Mouse (Mus musculus) myocyte (in vitro differentiated cells): ENCODE data around the gene Rpl37a. TPM values are rescaled to one million over a fixed set of nuclear protein-coding genes. Genes with fewer than 3 reads are reported as not detected.
A peak's percentile ranks its signal among the peaks of the same experiment; 100 is the strongest.

Source experiments
- H3K27me3 ChIP-seq: one replicate; pipeline ENCODE4 v1.6.1; 2011; ENCODE audit not compliant: control insufficient read depth, insufficient read depth, insufficient read length
- H3K36me3 ChIP-seq: one replicate; pipeline ENCODE4 v1.6.1; 2011; ENCODE audit not compliant: control insufficient read depth, insufficient read depth
- H3K4me2 ChIP-seq: one replicate; pipeline ENCODE4 v1.6.1; 2011; ENCODE audit warnings: low read depth, control low read depth
- H3K4me3 ChIP-seq: one replicate; pipeline ENCODE4 v1.5.1; 2011; ENCODE audit warnings: mild to moderate bottlenecking, control low read depth, moderate library complexity
- H3K79me2 ChIP-seq: one replicate; pipeline ENCODE4 v1.6.1; 2011; ENCODE audit not compliant: control insufficient read depth, insufficient read depth
- H3ac ChIP-seq: one replicate; pipeline ENCODE4 v1.6.1; 2011; ENCODE audit not compliant: control insufficient read depth, insufficient read length
- CEBPB ChIP-seq: IDR thresholded peaks from 2 replicates; pipeline ENCODE4 v1.6.1; 2011; ENCODE audit warnings: mild to moderate bottlenecking, moderate library complexity; ENCODE audit not compliant: poor library complexity, insufficient read depth, severe bottlenecking
- E2F4 ChIP-seq: IDR thresholded peaks from one replicate; pipeline ENCODE4 v1.6.1; 2011; ENCODE audit warnings: mild to moderate bottlenecking, control low read depth, moderate library complexity; ENCODE audit not compliant: insufficient read depth
- MAX ChIP-seq: IDR thresholded peaks from one replicate; pipeline ENCODE4 v1.6.1; 2011; ENCODE audit warnings: low read depth, mild to moderate bottlenecking, control low read depth
- MYOD1 ChIP-seq, 3 experiments: IDR thresholded peaks; one replicate each; pipeline ENCODE4 v1.6.1; 2011; ENCODE audit warnings: control low read depth in 2 of 3, low read depth in 2 of 3, mild to moderate bottlenecking in 2 of 3, moderate library complexity in 1 of 3; ENCODE audit not compliant: insufficient read length in 2 of 3, control insufficient read depth in 1 of 3
- MYOG ChIP-seq, 3 experiments: IDR thresholded peaks; one replicate each; pipeline ENCODE4 v1.6.1; 2011; ENCODE audit warnings: control low read depth in 2 of 3, low read depth in 2 of 3, mild to moderate bottlenecking in 2 of 3; ENCODE audit not compliant: insufficient read length in 2 of 3, control insufficient read depth in 1 of 3, insufficient read depth in 1 of 3
- POLR2A ChIP-seq: IDR thresholded peaks from one replicate; pipeline ENCODE4 v1.6.1; 2011; ENCODE audit warnings: low read depth, mild to moderate bottlenecking, control low read depth, moderate library complexity; ENCODE audit not compliant: insufficient read length
- POLR2AphosphoS2 ChIP-seq: IDR thresholded peaks from one replicate; pipeline ENCODE4 v1.6.1; 2011; ENCODE audit warnings: low read depth, control low read depth; ENCODE audit not compliant: insufficient read length
- REST ChIP-seq: IDR thresholded peaks from one replicate; pipeline ENCODE4 v1.6.1; 2011; ENCODE audit warnings: mild to moderate bottlenecking, control low read depth, moderate library complexity; ENCODE audit not compliant: insufficient read depth, insufficient read length
- SRF ChIP-seq: IDR thresholded peaks from one replicate; pipeline ENCODE4 v1.6.1; 2011; ENCODE audit warnings: low read depth; ENCODE audit not compliant: control insufficient read depth, insufficient read length
- TCF12 ChIP-seq: IDR thresholded peaks from one replicate; pipeline ENCODE4 v1.6.1; 2011; ENCODE audit warnings: mild to moderate bottlenecking, control low read depth; ENCODE audit not compliant: poor library complexity, insufficient read depth, severe bottlenecking
- TCF3 ChIP-seq: IDR thresholded peaks from one replicate; pipeline ENCODE4 v1.6.1; 2011; ENCODE audit warnings: low read depth, control low read depth; ENCODE audit not compliant: insufficient read length
- USF1 ChIP-seq: IDR thresholded peaks from one replicate; pipeline ENCODE4 v1.6.1; 2011; ENCODE audit warnings: low read depth, mild to moderate bottlenecking, control low read depth, moderate library complexity
- polyA plus RNA-seq: library from polyadenylated mRNA; unstranded; fragments of >200 nt; fragmentation: generic; extraction: Trizol; gene quantifications from one replicate; pipeline ENCODE4 v1.2.1, GENCODE M21; 2012; ENCODE audit warnings: missing spikeins

The Rpl37a gene
- polyA plus RNA-seq, 1 experiment, result 2,680 TPM

GRCm38 (mm10) chr1:72707525-72707924 lies 3.6 kb upstream of the Rpl37a start:
- TF ChIP-seq TCF3 (no peak), E2F4 (no peak), CEBPB (no peak), POLR2AphosphoS2 (no peak), TCF12 (no peak), REST (no peak), SRF (no peak), MYOD1 (IDR thresholded peaks at IDR 0.05; ENCODE audit: control insufficient read depth in 1 of 3, insufficient read length in 2 of 3, low read depth in 2 of 3) (no peak), POLR2A (no peak), MYOG (IDR thresholded peaks at IDR 0.05; ENCODE audit: control insufficient read depth in 1 of 3, insufficient read depth in 1 of 3, insufficient read length in 2 of 3, low read depth in 2 of 3) (no peak), USF1 (no peak), MAX (no peak)
- Histone ChIP-seq H3ac (no peak overlapping the region), H3K4me2 (no peak overlapping the region)

GRCm38 (mm10) chr1:72711684-72712083 lies 594 bp downstream of the Rpl37a start:
- peak overlapping the region; percentile 94 for H3K4me3 ChIP-seq
- no peak for TF ChIP-seq CEBPB
- peak; percentile 22 for TF ChIP-seq POLR2AphosphoS2
- H3K36me3 ChIP-seq, result peaks cover 21% of the 10 kb centered on the region

More at GRCm38 (mm10) chr1:72707525-72707924, 3.6 kb upstream of the Rpl37a start:
- Histone ChIP-seq H3K36me3 (no peaks in the 10 kb centered on the region), H3K27me3 (no peaks in the 10 kb centered on the region), H3K79me2 (peaks cover 14% of the 10 kb centered on the region), H3K4me3 (no peak overlapping the region)

GRCm38 (mm10) chr1:72714547-72714946 lies 3.5 kb downstream of the Rpl37a start:
- no peak for TF ChIP-seq SRF
- TF ChIP-seq TCF3, result no peak
- TF ChIP-seq MAX, result no peak
- no peak for TF ChIP-seq CEBPB
- no peak for TF ChIP-seq USF1
- no peak for TF ChIP-seq MYOD1 (IDR thresholded peaks at IDR 0.05; ENCODE audit: control insufficient read depth in 1 of 3, insufficient read length in 2 of 3, low read depth in 2 of 3)
- Histone ChIP-seq H3K27me3 (no peaks in the 10 kb centered on the region), H3ac (no peak overlapping the region), H3K4me3 (no peak overlapping the region), H3K36me3 (peaks cover 21% of the 10 kb centered on the region), H3K4me2 (no peak overlapping the region), H3K79me2 (peaks cover 27% of the 10 kb centered on the region)

More at GRCm38 (mm10) chr1:72711684-72712083, 594 bp downstream of the Rpl37a start:
- Histone ChIP-seq H3K79me2 (peaks cover 27% of the 10 kb centered on the region), H3K4me2 (peak overlapping the region; percentile 87), H3K27me3 (no peaks in the 10 kb centered on the region), H3ac (peak overlapping the region; percentile 76)

- Histone ChIP-seq H3K36me3 (peaks cover 21% of the 10 kb centered on the region), H3ac (no peak overlapping the region), H3K4me2 (no peak overlapping the region), H3K27me3 (no peaks in the 10 kb centered on the region), H3K79me2 (peaks cover 27% of the 10 kb centered on the region), H3K4me3 (no peak overlapping the region)
- TF ChIP-seq TCF12 (no peak), SRF (no peak), POLR2A (no peak), CEBPB (no peak), POLR2AphosphoS2 (no peak), USF1 (no peak), MAX (no peak), MYOD1 (IDR thresholded peaks at IDR 0.05; ENCODE audit: control insufficient read depth in 1 of 3, insufficient read length in 2 of 3, low read depth in 2 of 3) (no peak), MYOG (IDR thresholded peaks at IDR 0.05; ENCODE audit: control insufficient read depth in 1 of 3, insufficient read depth in 1 of 3, insufficient read length in 2 of 3, low read depth in 2 of 3) (no peak)
These were observed 4.0 kb downstream of the Rpl37a start for GRCm38 (mm10) chr1:72715065-72715464.

- Histone ChIP-seq H3K79me2 (peaks cover 27% of the 10 kb centered on the region), H3K4me2 (no peak overlapping the region), H3K4me3 (no peak overlapping the region), H3ac (no peak overlapping the region), H3K36me3 (peaks cover 21% of the 10 kb centered on the region), H3K27me3 (no peaks in the 10 kb centered on the region)
- TF ChIP-seq USF1, result no peak
- TF ChIP-seq POLR2AphosphoS2, result peak; percentile 66
- TF ChIP-seq POLR2A, result no peak
- TF ChIP-seq TCF3, result no peak
These were observed 4.7 kb downstream of the Rpl37a start for GRCm38 (mm10) chr1:72715593-72716361.
